Mouse (Mus musculus): ENCODE measurements around the gene Styk1. TPM values are rescaled to one million over a fixed set of nuclear protein-coding genes. Genes with fewer than 3 reads are reported as not detected.
"Not testable (repeated sequence)": the region's sequence is repeated elsewhere in the genome, so short reads cannot be mapped to it uniquely, and the experiment has no call there.

The Styk1 gene
- total RNA-seq, 2 experiments from 2014 or later: 0.21 to 0.36 TPM

- no peak for DNase-seq
These were observed 61.0 kb downstream of the Styk1 start for GRCm38 (mm10) chr6:131292276-131292990.

GRCm38 (mm10) chr6:131290430-131290829, 63.0 kb downstream of the Styk1 start:
- peak; percentile 38 for DNase-seq

- DNase-seq: not testable (repeated sequence)
These were observed 75.2 kb downstream of the Styk1 start for GRCm38 (mm10) chr6:131278160-131278559.

- DNase-seq: no peak
These were observed 76.7 kb downstream of the Styk1 start for GRCm38 (mm10) chr6:131276659-131277058.

- no peak for DNase-seq
These were observed 81.1 kb downstream of the Styk1 start for GRCm38 (mm10) chr6:131272311-131272710.

- DNase-seq: no peak
These were observed 83.1 kb downstream of the Styk1 start for GRCm38 (mm10) chr6:131270312-131270711.

- DNase-seq: no peak
These were observed 83.8 kb downstream of the Styk1 start for GRCm38 (mm10) chr6:131269599-131269998.

- DNase-seq: no peak
These were observed 89.2 kb downstream of the Styk1 start for GRCm38 (mm10) chr6:131264175-131264574.

- DNase-seq: no peak
These were observed 90.6 kb downstream of the Styk1 start for GRCm38 (mm10) chr6:131262778-131263177.

GRCm38 (mm10) chr6:131262009-131262408, 91.4 kb downstream of the Styk1 start:
- no peak for DNase-seq

Other genes starting within 250 kb of the Styk1 start
- under 1 TPM; 0.16 to 0.33 TPM for gene Klra2, start 106.2 kb downstream of the Styk1 start, total RNA-seq (2021)
- 10 to 100 TPM; 15.7 to 18.5 TPM for gene Magohb, start 60.4 kb downstream of the Styk1 start, total RNA-seq (2021)
- gene Ybx3, start 34.9 kb upstream of the Styk1 start, total RNA-seq (2021): 100 to 1,000 TPM; 274 to 277 TPM
- not detected for gene 5430401F13Rik, start 132.8 kb upstream of the Styk1 start, total RNA-seq (2021)
- gene Gm6619, start 132.8 kb upstream of the Styk1 start, total RNA-seq (2021): not detected